Mouse (Mus musculus): ENCODE measurements around the gene C1qtnf9.

C1qtnf9 gene

GRCm38 (mm10) chr14:60767884-60768283 is at the start of gene C1qtnf9:
Gene C1qtnf9 (plus strand): TSS chr14:60768134.
- DNase-seq (ENCODE audit: low read depth in 2 of 2, low spot score in 2 of 2): no peak

GRCm38 (mm10) chr14:60721304-60721703 is 46.6 kb upstream of the C1qtnf9 start:
- no peak for DNase-seq (ENCODE audit: low read depth in 2 of 2, low spot score in 2 of 2)

GRCm38 (mm10) chr14:60721938-60722337 is 46.0 kb upstream of the C1qtnf9 start:
- DNase-seq (ENCODE audit: low read depth in 2 of 2, low spot score in 2 of 2): no peak

- DNase-seq (ENCODE audit: low read depth in 2 of 2, low spot score in 2 of 2): no peak
These were observed 41.8 kb upstream of the C1qtnf9 start for GRCm38 (mm10) chr14:60726091-60726490.

- no peak for DNase-seq (ENCODE audit: low read depth in 2 of 2, low spot score in 2 of 2)
These were observed 40.8 kb upstream of the C1qtnf9 start for GRCm38 (mm10) chr14:60727130-60727529.

- peak in 1 of 2 experiments; percentile 59 for DNase-seq (ENCODE audit: low read depth in 2 of 2, low spot score in 2 of 2)
These were observed 35.9 kb upstream of the C1qtnf9 start for GRCm38 (mm10) chr14:60732081-60732480.

GRCm38 (mm10) chr14:60732787-60733186 is 35.1 kb upstream of the C1qtnf9 start:
- DNase-seq (ENCODE audit: low read depth in 2 of 2, low spot score in 2 of 2): no peak

GRCm38 (mm10) chr14:60733706-60734105 is 34.2 kb upstream of the C1qtnf9 start:
- DNase-seq (ENCODE audit: low read depth in 2 of 2, low spot score in 2 of 2): no peak

GRCm38 (mm10) chr14:60735206-60735605 is 32.7 kb upstream of the C1qtnf9 start:
- DNase-seq (ENCODE audit: low read depth in 2 of 2, low spot score in 2 of 2): no peak

GRCm38 (mm10) chr14:60735848-60736547 is 31.9 kb upstream of the C1qtnf9 start:
- no peak for DNase-seq (ENCODE audit: low read depth in 2 of 2, low spot score in 2 of 2)

- peak; percentile 85 to 87 for DNase-seq (ENCODE audit: low read depth in 2 of 2, low spot score in 2 of 2)
These were observed 31.2 kb upstream of the C1qtnf9 start for GRCm38 (mm10) chr14:60736591-60737192.

- DNase-seq (ENCODE audit: low read depth in 2 of 2, low spot score in 2 of 2): peak; percentile 35 to 45
These were observed 30.7 kb upstream of the C1qtnf9 start for GRCm38 (mm10) chr14:60737202-60737611.

GRCm38 (mm10) chr14:60738434-60738938 is 29.4 kb upstream of the C1qtnf9 start:
- peak; percentile 39 to 61 for DNase-seq (ENCODE audit: low read depth in 2 of 2, low spot score in 2 of 2)

- DNase-seq (ENCODE audit: low read depth in 2 of 2, low spot score in 2 of 2): no peak
These were observed 28.8 kb upstream of the C1qtnf9 start for GRCm38 (mm10) chr14:60739155-60739554.

GRCm38 (mm10) chr14:60739616-60740015 is 28.3 kb upstream of the C1qtnf9 start:
- no peak for DNase-seq (ENCODE audit: low read depth in 2 of 2, low spot score in 2 of 2)

- DNase-seq (ENCODE audit: low read depth in 2 of 2, low spot score in 2 of 2): no peak
These were observed 27.4 kb upstream of the C1qtnf9 start for GRCm38 (mm10) chr14:60740507-60740906.

- no peak for DNase-seq (ENCODE audit: low read depth in 2 of 2, low spot score in 2 of 2)
These were observed 26.9 kb upstream of the C1qtnf9 start for GRCm38 (mm10) chr14:60741033-60741432.

- no peak for DNase-seq (ENCODE audit: low read depth in 2 of 2, low spot score in 2 of 2)
These were observed 26.4 kb upstream of the C1qtnf9 start for GRCm38 (mm10) chr14:60741490-60741981.

- no peak for DNase-seq (ENCODE audit: low read depth in 2 of 2, low spot score in 2 of 2)
These were observed 24.3 kb upstream of the C1qtnf9 start for GRCm38 (mm10) chr14:60743681-60744080.

GRCm38 (mm10) chr14:60745201-60745600 is 22.7 kb upstream of the C1qtnf9 start:
- DNase-seq (ENCODE audit: low read depth in 2 of 2, low spot score in 2 of 2): no peak

GRCm38 (mm10) chr14:60746141-60746540 is 21.8 kb upstream of the C1qtnf9 start:
- no peak for DNase-seq (ENCODE audit: low read depth in 2 of 2, low spot score in 2 of 2)

- no peak for DNase-seq (ENCODE audit: low read depth in 2 of 2, low spot score in 2 of 2)
These were observed 20.6 kb upstream of the C1qtnf9 start for GRCm38 (mm10) chr14:60747154-60747870.

All from CD8-positive naive resting alpha-beta T cell, adult 2 months (primary cell).